Mouse (Mus musculus) CH12.LX (cell line): ENCODE measurements around the gene Col18a1. TPM values are rescaled to one million over a fixed set of nuclear protein-coding genes. Genes with fewer than 3 reads are reported as not detected.

ENCODE experiments used
- DNase-seq: peaks from one replicate; pipeline ENCODE4 v3.0.0-alpha.2; 2013; ENCODE audit errors: extremely low read depth
- H3K27ac ChIP-seq: 2 replicates; pipeline ENCODE4 v1.5.1; 2012; ENCODE audit warnings: low read depth, mild to moderate bottlenecking, control low read depth, moderate library complexity; ENCODE audit not compliant: insufficient read depth
- H3K27me3 ChIP-seq: replicated peaks from 2 replicates; pipeline ENCODE3; 2012; ENCODE audit warnings: inconsistent platforms
- H3K36me3 ChIP-seq, 2 experiments: replicated peaks in 1 of 2; 2 replicates each; pipeline versions ENCODE3 to v1.6.1; 2012; ENCODE audit warnings: inconsistent platforms in 1 of 2, low read length in 1 of 2, mild to moderate bottlenecking in 1 of 2, mixed read lengths in 1 of 2, moderate library complexity in 1 of 2; ENCODE audit not compliant: control insufficient read depth in 1 of 2, insufficient read depth in 1 of 2
- H3K4me1 ChIP-seq, 2 experiments: 2 replicates each; pipeline ENCODE4 v1.6.1; 2012; ENCODE audit warnings: inconsistent platforms in 1 of 2, moderate library complexity in 1 of 2; ENCODE audit not compliant: insufficient read depth in 2 of 2, control insufficient read depth in 1 of 2
- H3K4me2 ChIP-seq: 2 replicates; pipeline ENCODE4 v1.6.1; 2012; ENCODE audit warnings: low read depth, mild to moderate bottlenecking, control low read depth; ENCODE audit not compliant: poor library complexity, insufficient read depth, severe bottlenecking
- H3K4me3 ChIP-seq, 3 experiments: fragments of 150-350 bp in 1 of 3; sonication (generic) in 1 of 3; replicated peaks in 1 of 3; 2 replicates each; pipeline versions ENCODE3 to v1.5.1; 2011 to 2012; ENCODE audit warnings: low read depth in 2 of 3, low read length in 2 of 3, mild to moderate bottlenecking in 2 of 3, moderate library complexity in 2 of 3, control low read depth in 1 of 3, improper control_type of control experiment in 1 of 3, inconsistent platforms in 1 of 3, mixed read lengths in 1 of 3; ENCODE audit not compliant: poor library complexity in 1 of 3
- H3K79me2 ChIP-seq: replicated peaks from 2 replicates; pipeline ENCODE4 v1.6.1; 2012; ENCODE audit warnings: mild to moderate bottlenecking, moderate library complexity; ENCODE audit not compliant: control insufficient read depth, poor library complexity, insufficient read depth, severe bottlenecking; ENCODE audit errors: extremely low read depth
- H3K9ac ChIP-seq: 2 replicates; pipeline ENCODE4 v1.6.1; 2012; ENCODE audit warnings: low read depth, mild to moderate bottlenecking, control low read depth, moderate library complexity; ENCODE audit not compliant: insufficient read depth
- H3K9me3 ChIP-seq: replicated peaks from 2 replicates; pipeline ENCODE3; 2012; ENCODE audit warnings: low read length, inconsistent platforms, mixed read lengths
- CHD1 ChIP-seq: IDR thresholded peaks from 2 replicates; pipeline ENCODE4 v1.6.1; 2012; ENCODE audit warnings: low read depth, low read length, improper control_type of control experiment, inconsistent platforms
- CTCF ChIP-seq, 2 experiments: IDR thresholded peaks in 1 of 2; conservative IDR thresholded peaks in 1 of 2; 2 replicates each; pipeline ENCODE4 v1.5.1; 2011 to 2012; ENCODE audit warnings: low read depth in 2 of 2, low read length in 2 of 2, improper control_type of control experiment in 1 of 2, inconsistent platforms in 1 of 2, mild to moderate bottlenecking in 1 of 2, moderate library complexity in 1 of 2
- E2F4 ChIP-seq: IDR thresholded peaks from 2 replicates; pipeline ENCODE4 v1.6.1; 2011; ENCODE audit warnings: low read depth, low read length, improper control_type of control experiment; ENCODE audit not compliant: insufficient replicate concordance
- ETS1 ChIP-seq: conservative IDR thresholded peaks from 2 replicates; pipeline ENCODE4 v1.6.1; 2012; ENCODE audit warnings: low read depth, mild to moderate bottlenecking, inconsistent platforms, low read length, improper control_type of control experiment, moderate library complexity
- GABPA ChIP-seq: IDR thresholded peaks from 2 replicates; pipeline ENCODE4 v1.6.1; 2012; ENCODE audit warnings: low read depth, low read length, improper control_type of control experiment, inconsistent platforms; ENCODE audit not compliant: insufficient replicate concordance
- HCFC1 ChIP-seq: IDR thresholded peaks from 2 replicates; pipeline ENCODE4 v1.6.1; 2012; ENCODE audit warnings: low read depth, mild to moderate bottlenecking, inconsistent platforms, low read length, improper control_type of control experiment
- IRF4 ChIP-seq: IDR thresholded peaks from 2 replicates; pipeline ENCODE4 v1.6.1; 2014; ENCODE audit warnings: low read depth, mild to moderate bottlenecking, inconsistent platforms, low read length, improper control_type of control experiment
- KAT2A ChIP-seq: IDR thresholded peaks from 2 replicates; pipeline ENCODE4 v1.6.1; 2012; ENCODE audit warnings: low read length, improper control_type of control experiment, inconsistent platforms; ENCODE audit not compliant: insufficient replicate concordance
- MAFK ChIP-seq: IDR thresholded peaks from 2 replicates; pipeline ENCODE4 v1.6.1; 2011; ENCODE audit warnings: low read length, improper control_type of control experiment; ENCODE audit not compliant: insufficient replicate concordance
- MEF2A ChIP-seq: IDR thresholded peaks from 2 replicates; pipeline ENCODE4 v1.6.1; 2014; ENCODE audit warnings: low read depth, mild to moderate bottlenecking, inconsistent platforms, low read length, improper control_type of control experiment, borderline replicate concordance
- NRF1 ChIP-seq: IDR thresholded peaks from 2 replicates; pipeline ENCODE4 v1.6.1; 2014; ENCODE audit warnings: low read depth, mild to moderate bottlenecking, inconsistent platforms, low read length, improper control_type of control experiment, moderate library complexity
- POLR2A ChIP-seq: IDR thresholded peaks from 2 replicates; pipeline ENCODE4 v1.6.1; 2011; ENCODE audit warnings: low read depth, mild to moderate bottlenecking, improper control_type of control experiment, low read length
- RAD21 ChIP-seq: IDR thresholded peaks from 2 replicates; pipeline ENCODE4 v1.6.1; 2011; ENCODE audit warnings: low read depth, mild to moderate bottlenecking, low read length, improper control_type of control experiment, moderate library complexity
- RCOR1 ChIP-seq: conservative IDR thresholded peaks from 2 replicates; pipeline ENCODE4 v1.6.1; 2012; ENCODE audit warnings: low read depth, mild to moderate bottlenecking, inconsistent platforms, low read length, improper control_type of control experiment
- TCF12 ChIP-seq: IDR thresholded peaks from 2 replicates; pipeline ENCODE4 v1.6.1; 2014; ENCODE audit warnings: low read depth, mild to moderate bottlenecking, inconsistent platforms, low read length, improper control_type of control experiment
- USF2 ChIP-seq: conservative IDR thresholded peaks from 2 replicates; pipeline ENCODE4 v1.6.1; 2011; ENCODE audit warnings: low read depth, low read length, improper control_type of control experiment
- dilution Hi-C: fragments of 300-500 bp; cut with MboI; formaldehyde crosslinking; loops from 2 replicates; pipeline ENCODE4 v1.14.3; 2020; ENCODE audit warnings: low sequenced_read_pairs; ENCODE audit not compliant: extremely low pct_unique_long_range_greater_than_20kb, extremely low pct_ligation_motif_present
- in situ Hi-C: fragments of 300-500 bp; cut with MboI; formaldehyde crosslinking; loops from 3 replicates; pipeline ENCODE4 v1.14.3; 2019; ENCODE audit warnings: low sequenced_read_pairs, low pct_ligation_motif_present, low pct_unique_long_range_greater_than_20kb, mixed read lengths
- polyA plus RNA-seq: library from polyadenylated mRNA; unstranded; fragments of >175 nt; gene quantifications from 2 replicates; pipeline ENCODE4 v1.2.1, GENCODE M21; 2012; ENCODE audit warnings: low read depth; ENCODE audit not compliant: insufficient read length
- total RNA-seq, 2 experiments: library from RNA; depleted of rRNA; stranded (reverse); fragments of 300-350 nt in 1 of 2; fragments of >200 nt in 1 of 2; gene quantifications; 2 replicates each; pipeline ENCODE4 v1.2.3; 2012 to 2014

Col18a1 gene
- total and polyA plus RNA-seq, 3 experiments = 0.17 to 14.5 (median 1.7) TPM

DNA sequence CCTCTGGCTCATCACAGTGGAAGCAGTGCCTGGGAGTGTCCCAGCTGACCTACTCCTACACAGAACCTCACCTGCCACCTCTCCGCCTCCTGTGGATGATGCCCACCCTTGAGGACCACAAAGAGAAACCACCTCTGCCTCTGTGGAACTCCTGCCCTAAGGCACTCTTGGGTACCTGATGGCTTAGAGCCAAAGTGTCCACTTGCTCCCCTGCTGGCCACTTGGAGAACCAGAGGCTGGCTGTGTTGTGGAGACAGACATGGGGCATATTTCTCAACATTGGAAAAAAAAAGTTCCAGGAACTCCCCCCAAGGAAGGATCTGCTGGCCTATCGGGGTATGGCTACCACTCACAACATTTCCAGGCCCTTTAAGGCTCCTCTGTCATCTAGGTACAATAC, 22.0 kb downstream of the Col18a1 start:
- Histone ChIP-seq H3K4me1 (no peaks in the 10 kb centered on the region), H3K27me3 (peaks cover 77% of the 10 kb centered on the region), H3K27ac (no peak overlapping the region), H3K9me3 (no peaks in the 10 kb centered on the region), H3K9ac (no peak overlapping the region), H3K79me2 (no peaks in the 10 kb centered on the region), H3K4me3 (no peak overlapping the region), H3K4me2 (no peak overlapping the region), H3K36me3 (no peaks in the 10 kb centered on the region)
- dilution Hi-C loops = no loop called here
- peak in 1 of 2 experiments; percentile 6; a peak in 1 of 4 replicates for TF ChIP-seq CTCF (conservative IDR thresholded peaks at IDR 0.05 in 1 of 2, IDR thresholded peaks at IDR 0.05 in 1 of 2; ENCODE audit: low read depth in 2 of 2, low read length in 2 of 2)
- TF ChIP-seq MAFK = no peak
- in situ Hi-C loops = loop anchor here (25.0 kb wide), 1 partner anchor 343 kb away; no protein-coding TSS in a partner anchor
- no peak for DNase-seq

DNA sequence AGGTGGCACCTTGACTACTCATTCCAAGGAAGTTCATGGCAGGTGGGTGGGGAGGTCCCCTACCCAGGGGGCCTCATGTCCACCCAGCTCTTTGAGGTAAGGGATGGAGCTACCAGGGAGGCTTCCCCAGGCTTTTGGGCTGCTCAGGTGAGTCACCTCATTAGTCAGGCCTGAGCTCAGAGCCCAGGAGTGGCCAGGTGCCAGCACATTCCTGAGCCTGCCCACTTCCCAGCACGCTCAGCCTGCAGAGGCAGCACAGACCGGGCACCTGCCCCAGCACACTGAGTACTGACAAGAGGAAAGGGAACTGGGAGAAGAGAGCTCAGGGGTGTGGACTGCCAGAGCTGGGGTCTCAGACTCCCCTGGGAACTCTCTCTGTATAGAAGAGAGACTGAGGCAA, 24.0 kb downstream of the Col18a1 start:
- DNase-seq = no peak
- Histone ChIP-seq H3K4me3 (no peak overlapping the region), H3K36me3 (no peaks in the 10 kb centered on the region), H3K79me2 (no peaks in the 10 kb centered on the region), H3K9ac (no peak overlapping the region), H3K4me1 (no peaks in the 10 kb centered on the region), H3K9me3 (no peaks in the 10 kb centered on the region), H3K4me2 (no peak overlapping the region), H3K27me3 (peaks cover 87% of the 10 kb centered on the region), H3K27ac (no peak overlapping the region)
- dilution Hi-C loops = no loop called here
- TF ChIP-seq TCF12 (no peak), CHD1 (no peak), NRF1 (no peak), ETS1 (no peak), MAFK (no peak), RAD21 (no peak), RCOR1 (no peak), GABPA (no peak), MEF2A (no peak), E2F4 (no peak), POLR2A (no peak), KAT2A (no peak), HCFC1 (no peak)
- in situ Hi-C loops = loop anchor here (25.0 kb wide), 1 partner anchor 345 kb away; no protein-coding TSS in a partner anchor

DNA sequence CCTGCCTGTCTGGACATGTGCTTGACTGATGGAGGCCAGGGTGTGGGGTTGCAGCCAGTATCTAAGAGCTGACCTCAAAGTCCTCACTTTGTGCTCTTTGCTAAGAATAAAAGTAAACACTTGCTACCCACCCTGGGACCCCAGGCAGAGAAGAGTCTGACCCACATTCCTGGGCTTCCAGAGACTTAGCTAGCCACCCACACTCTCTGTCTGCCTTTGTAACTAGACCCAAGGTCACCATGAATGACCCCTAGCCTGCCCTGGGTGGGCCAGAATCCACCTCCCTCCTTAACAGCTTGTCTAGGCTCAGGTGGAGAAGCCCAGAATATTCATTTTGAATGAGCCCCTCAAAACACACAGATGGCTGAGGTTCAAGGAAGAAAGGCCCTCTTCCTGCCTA, 28.0 kb downstream of the Col18a1 start:
- Histone ChIP-seq H3K9ac (no peak overlapping the region), H3K27me3 (peaks cover 74% of the 10 kb centered on the region), H3K27ac (no peak overlapping the region), H3K4me2 (no peak overlapping the region), H3K4me1 (no peaks in the 10 kb centered on the region), H3K36me3 (no peaks in the 10 kb centered on the region), H3K4me3 (no peak overlapping the region), H3K79me2 (no peaks in the 10 kb centered on the region), H3K9me3 (peaks cover 2% of the 10 kb centered on the region)
- in situ Hi-C loops = loop anchor here (10.0 to 25.0 kb wide), 3 partner anchors 86 to 349 kb away; no protein-coding TSS in a partner anchor
- no peak for DNase-seq
- TF ChIP-seq GABPA = no peak
- TF ChIP-seq MEF2A = no peak
- no peak for TF ChIP-seq IRF4
- TF ChIP-seq MAFK = no peak
- no peak for TF ChIP-seq USF2
- dilution Hi-C loops = no loop called here
